Mouse (Mus musculus) heart, postnatal 0 days (tissue): ENCODE measurements around the gene Snx29. TPM values are rescaled to one million over a fixed set of nuclear protein-coding genes. Genes with fewer than 3 reads are reported as not detected.
A peak's percentile ranks its signal among the peaks of the same experiment; 100 is the strongest.

Experiments used
- ATAC-seq: fragments of 200-750 bp; cut with Nextera tagmentation; 2 replicates; pipeline ENCODE4 v1.8.0; 2017; ENCODE audit warnings: low read depth, moderate number of reproducible peaks, moderate library complexity; ENCODE audit not compliant: insufficient read depth
- DNase-seq: peaks from one replicate; pipeline ENCODE4 v3.0.0-alpha.2; 2016; ENCODE audit warnings: low spot score
- H3K27ac ChIP-seq: fragments of 300-500 bp; sonication (generic); 2 replicates; pipeline ENCODE4 v1.5.1; 2014; ENCODE audit warnings: low read depth, mild to moderate bottlenecking
- H3K27me3 ChIP-seq: fragments of 300-500 bp; sonication (generic); 2 replicates; pipeline ENCODE4 v1.6.1; 2014; ENCODE audit warnings: low read length, mixed read lengths; ENCODE audit not compliant: control insufficient read depth, insufficient read depth
- H3K36me3 ChIP-seq: fragments of 300-500 bp; sonication (generic); replicated peaks from 2 replicates; pipeline ENCODE4 v1.6.1; 2014; ENCODE audit warnings: low read length, mixed read lengths; ENCODE audit not compliant: control insufficient read depth, insufficient read depth
- H3K4me1 ChIP-seq: fragments of 300-500 bp; sonication (generic); 2 replicates; pipeline ENCODE4 v1.6.1; 2014; ENCODE audit warnings: antibody characterized with exemption; ENCODE audit not compliant: control insufficient read depth, insufficient read depth
- H3K4me2 ChIP-seq: fragments of 300-500 bp; sonication (generic); 2 replicates; pipeline ENCODE4 v1.6.1; 2014; ENCODE audit warnings: low read depth, mild to moderate bottlenecking, low read length, moderate library complexity
- H3K4me3 ChIP-seq: fragments of 300-500 bp; sonication (generic); 2 replicates; pipeline ENCODE4 v1.5.1; 2014; ENCODE audit warnings: low read depth, low read length
- H3K9ac ChIP-seq: fragments of 300-500 bp; sonication (generic); replicated peaks from 2 replicates; pipeline ENCODE4 v1.6.1; 2014; ENCODE audit warnings: low read depth, low read length, mixed read lengths
- H3K9me3 ChIP-seq: fragments of 300-500 bp; sonication (generic); replicated peaks from 2 replicates; pipeline ENCODE4 v1.6.1; 2016; ENCODE audit warnings: low read length; ENCODE audit not compliant: control insufficient read depth
- CTCF ChIP-seq: IDR thresholded peaks from 2 replicates; pipeline ENCODE4 v1.5.1; 2016; ENCODE audit warnings: antibody characterized with exemption, control low read depth, low read depth
- EP300 ChIP-seq: IDR thresholded peaks from 2 replicates; pipeline ENCODE4 v1.6.1; 2016; ENCODE audit warnings: antibody characterized with exemption, low read depth
- WGBS: fragments of 180-500 bp; shearing (Covaris S2); extraction: QIAGEN DNeasy Blood & Tissue Kit; methylation state at CpG from one replicate; pipeline ENCODE4 v1.1.7; 2014; 5-methylcytosine and 5-hydroxymethylcytosine counted together
- polyA plus RNA-seq: library from polyadenylated mRNA; unstranded; fragments of >200 nt; fragmentation: Nextera tagmentation; extraction: Ambion mirVana; gene quantifications from 2 replicates; pipeline ENCODE4 v1.2.1, GENCODE M21; 2015
- total RNA-seq: library from RNA; depleted of rRNA; stranded (reverse); fragments of >200 nt; gene quantifications from 2 replicates; pipeline ENCODE4 v1.2.3, GENCODE M21; 2014; ENCODE audit warnings: low replicate concordance

Snx29 gene
- total and polyA plus RNA-seq, 2 experiments from 2014 or later = 3.1 to 3.9 TPM

- Histone ChIP-seq H3K4me1 (peaks cover 22% of the 10 kb centered on the region), H3K27ac (no peak overlapping the region)
Measured at GRCm38 (mm10) chr16:11583941-11584639, 261.4 kb downstream of the Snx29 start.

GRCm38 (mm10) chr16:11588689-11589088 lies 266.0 kb downstream of the Snx29 start:
- no peak for DNase-seq
- Histone ChIP-seq H3K4me2 (no peak overlapping the region), H3K9ac (no peak overlapping the region), H3K27ac (no peak overlapping the region; the same call in 1 of the 2 replicates), H3K36me3 (no peaks in the 10 kb centered on the region), H3K27me3 (no peaks in the 10 kb centered on the region), H3K9me3 (no peaks in the 10 kb centered on the region), H3K4me1 (peaks cover 13% of the 10 kb centered on the region), H3K4me3 (no peak overlapping the region)
- ATAC-seq = no peak
- TF ChIP-seq CTCF (no peak), EP300 (no peak)

More at GRCm38 (mm10) chr16:11583941-11584639, 261.4 kb downstream of the Snx29 start:
- TF ChIP-seq CTCF = no peak
- TF ChIP-seq EP300 = no peak
- Histone ChIP-seq H3K4me3 (no peak overlapping the region), H3K36me3 (no peaks in the 10 kb centered on the region), H3K9me3 (no peaks in the 10 kb centered on the region), H3K9ac (no peak overlapping the region), H3K27me3 (no peaks in the 10 kb centered on the region), H3K4me2 (no peak overlapping the region)
- ATAC-seq (no peak), DNase-seq (no peak)
- 85% methylated on average over 8 of the region's 8 CpGs for WGBS

GRCm38 (mm10) chr16:11589336-11589735 lies 266.6 kb downstream of the Snx29 start:
- no peak overlapping the region for H3K9ac ChIP-seq
- H3K27ac ChIP-seq = peak overlapping the region; percentile 66
- ATAC-seq = peak; percentile 55
- H3K4me3 ChIP-seq = no peak overlapping the region
- H3K4me2 ChIP-seq = no peak overlapping the region
- H3K27me3 ChIP-seq = no peaks in the 10 kb centered on the region
- peak; percentile 34 for DNase-seq
- peaks cover 13% of the 10 kb centered on the region for H3K4me1 ChIP-seq
- H3K36me3 ChIP-seq = no peaks in the 10 kb centered on the region
- no peaks in the 10 kb centered on the region for H3K9me3 ChIP-seq
- no peak for TF ChIP-seq EP300
- no peak for TF ChIP-seq CTCF
- 38% methylated on average over 2 of the region's 2 CpGs for WGBS

- Histone ChIP-seq H3K9me3 (no peaks in the 10 kb centered on the region), H3K4me1 (peaks cover 13% of the 10 kb centered on the region), H3K4me3 (no peak overlapping the region), H3K27me3 (no peaks in the 10 kb centered on the region), H3K9ac (no peak overlapping the region), H3K27ac (peak overlapping the region; percentile 66), H3K36me3 (no peaks in the 10 kb centered on the region), H3K4me2 (no peak overlapping the region)
- WGBS = 56% methylated on average over 10 of the region's 10 CpGs
- TF ChIP-seq EP300 (no peak), CTCF (no peak)
- ATAC-seq = peak; percentile 57; the same call in 1 of the 2 replicates
- peak; percentile 25 for DNase-seq
Measured at GRCm38 (mm10) chr16:11589782-11590695, 267.3 kb downstream of the Snx29 start.

GRCm38 (mm10) chr16:11596599-11596998 lies 273.9 kb downstream of the Snx29 start:
- Histone ChIP-seq H3K4me3 (no peak overlapping the region), H3K36me3 (no peaks in the 10 kb centered on the region), H3K4me2 (no peak overlapping the region), H3K27ac (no peak overlapping the region), H3K9ac (no peak overlapping the region), H3K4me1 (no peaks in the 10 kb centered on the region; the same call in 1 of the 2 replicates), H3K9me3 (no peaks in the 10 kb centered on the region), H3K27me3 (no peaks in the 10 kb centered on the region)
- WGBS = 78% methylated on average over 3 of the region's 3 CpGs
- no peak for TF ChIP-seq CTCF
- no peak for TF ChIP-seq EP300
- no peak for ATAC-seq
- no peak for DNase-seq
